Mouse (Mus musculus): ENCODE measurements around the gene Pygo1.
A peak's percentile ranks its signal among the peaks of the same experiment; 100 is the strongest.

Gene Pygo1

DNA sequence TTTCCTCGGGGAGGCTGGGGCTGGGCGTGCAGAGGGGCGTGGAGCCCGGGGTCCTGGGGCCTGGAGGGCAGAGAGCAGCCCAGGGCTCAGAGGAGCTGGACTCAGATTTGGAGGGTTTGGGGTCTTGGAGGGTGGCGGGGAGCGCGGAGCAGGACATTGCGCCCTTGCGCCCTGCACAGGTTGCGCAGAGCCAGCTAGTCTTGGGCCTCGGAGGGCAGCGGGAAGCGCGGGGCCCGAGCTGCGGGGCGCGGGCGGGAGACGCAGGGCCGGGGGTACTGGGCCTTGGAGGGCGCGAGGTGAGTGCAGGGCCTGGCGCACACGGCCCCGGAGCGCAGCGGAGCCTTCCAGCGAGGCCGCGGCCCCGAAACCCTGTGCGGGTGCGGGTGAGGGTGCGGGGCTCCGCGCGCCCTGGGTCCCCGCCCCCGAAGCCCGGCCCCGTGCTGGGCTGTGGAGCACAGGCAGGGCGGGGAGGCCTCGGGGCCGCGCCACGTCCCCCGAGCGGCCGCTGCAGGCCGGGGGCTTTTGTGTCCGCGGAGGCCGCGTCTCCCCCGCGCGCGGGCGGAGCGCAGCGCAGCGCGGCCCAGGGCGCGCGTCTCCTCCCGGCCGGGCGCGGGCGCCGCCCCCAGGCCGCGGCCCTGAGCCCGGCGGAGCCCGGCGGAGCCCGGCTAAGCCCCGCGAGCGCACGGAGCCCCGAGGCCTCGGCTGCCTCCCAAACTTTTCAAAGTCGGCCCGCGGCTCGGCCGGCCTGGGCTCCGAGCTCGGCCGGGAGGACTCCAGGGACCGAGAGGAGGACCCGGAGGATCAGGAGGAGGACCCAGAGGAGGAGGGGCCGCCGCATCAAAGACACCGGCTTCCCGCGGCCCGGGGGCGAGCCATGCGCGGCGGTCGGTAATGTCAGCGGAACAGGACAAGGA, at the start of gene Pygo1:
Gene Pygo1, plus strand, starts transcription at position 625 of the 914 bp plus-strand sequence.
- peak; percentile 35 to 36 for DNase-seq

GRCm38 (mm10) chr9:72875878-72876277, 49.6 kb upstream of the Pygo1 start:
- no peak for DNase-seq

DNA sequence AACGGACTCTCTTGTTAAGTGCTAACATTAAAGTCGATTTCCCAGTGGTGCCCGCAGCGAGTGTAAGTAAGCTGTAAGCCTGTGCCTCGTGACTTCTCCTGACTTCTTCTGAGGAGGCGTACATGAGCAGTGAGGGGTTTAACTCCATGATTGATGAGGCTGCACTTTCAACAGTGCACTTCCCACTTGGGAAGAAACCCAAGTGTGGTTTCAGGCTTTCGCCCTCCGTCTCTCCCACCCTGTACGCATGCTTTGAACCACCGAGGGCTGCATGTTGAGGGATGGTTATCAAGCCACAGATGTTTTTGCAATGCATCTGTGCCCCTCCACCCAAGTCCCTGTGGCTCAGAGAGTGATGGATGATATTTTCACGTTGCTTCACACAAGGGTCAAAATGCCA, 47.5 kb upstream of the Pygo1 start:
- no peak for DNase-seq

- no peak for DNase-seq
These were observed 46.8 kb upstream of the Pygo1 start for GRCm38 (mm10) chr9:72878656-72879055.

DNA sequence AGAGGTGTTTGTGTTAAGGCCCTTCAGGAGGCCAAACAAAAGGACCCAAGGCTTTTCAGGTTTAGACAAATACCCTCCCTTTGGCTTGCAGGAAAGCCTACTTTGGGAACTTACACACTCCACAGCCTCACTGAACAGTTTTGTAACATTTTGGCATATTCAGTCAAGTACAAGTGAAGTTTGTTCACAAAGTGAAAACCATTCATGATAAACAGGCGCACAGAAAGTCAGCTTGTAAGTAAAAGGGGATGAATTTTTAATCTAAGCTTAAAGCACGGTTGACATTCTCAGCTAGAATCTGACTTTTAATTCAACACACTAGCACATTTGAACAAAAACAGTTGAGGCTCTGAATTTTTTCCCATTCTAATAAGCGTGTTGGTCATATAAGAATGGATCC, 45.8 kb upstream of the Pygo1 start:
- no peak for DNase-seq

DNA sequence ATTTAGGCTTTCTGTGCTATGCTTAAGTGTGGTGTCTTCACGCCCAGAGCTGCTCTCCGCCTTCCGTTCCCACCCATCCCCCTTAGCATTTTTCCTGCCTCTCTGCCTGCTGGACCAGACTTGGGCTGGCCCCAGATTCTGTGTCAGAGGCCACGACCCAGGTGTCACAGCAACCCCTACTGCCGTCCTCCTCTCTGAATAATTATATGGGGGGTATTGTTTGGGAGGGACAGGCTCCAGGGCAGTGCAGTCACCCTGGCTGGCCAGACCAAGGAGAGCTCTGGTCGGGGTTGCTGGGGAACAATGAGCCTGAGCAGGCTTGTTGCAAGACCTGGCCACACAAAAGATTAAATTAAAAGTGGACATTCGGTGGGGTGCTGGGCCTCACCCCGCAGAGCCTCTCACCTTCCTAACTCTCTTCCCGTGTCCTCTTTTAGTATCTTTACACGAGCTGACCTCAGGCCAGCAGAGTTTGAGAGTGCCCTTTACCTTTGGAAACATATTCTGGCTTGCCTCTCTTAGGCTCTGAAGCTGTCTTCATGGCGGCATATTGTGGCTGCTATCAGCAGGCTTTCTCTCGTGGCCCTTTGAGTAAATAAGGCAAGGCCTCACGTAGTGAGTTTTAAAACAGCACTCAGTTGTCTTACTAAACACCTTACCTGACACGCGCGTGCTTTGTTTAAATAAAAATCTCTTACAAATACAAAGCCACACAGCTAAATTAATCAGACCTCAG, 45.1 kb upstream of the Pygo1 start:
- no peak for DNase-seq

- peak in 1 of 2 experiments; percentile 13 for DNase-seq
These were observed 44.2 kb upstream of the Pygo1 start for GRCm38 (mm10) chr9:72881026-72881768.

GRCm38 (mm10) chr9:72883940-72884339, 41.5 kb upstream of the Pygo1 start:
- peak; percentile 20 to 39 for DNase-seq

DNA sequence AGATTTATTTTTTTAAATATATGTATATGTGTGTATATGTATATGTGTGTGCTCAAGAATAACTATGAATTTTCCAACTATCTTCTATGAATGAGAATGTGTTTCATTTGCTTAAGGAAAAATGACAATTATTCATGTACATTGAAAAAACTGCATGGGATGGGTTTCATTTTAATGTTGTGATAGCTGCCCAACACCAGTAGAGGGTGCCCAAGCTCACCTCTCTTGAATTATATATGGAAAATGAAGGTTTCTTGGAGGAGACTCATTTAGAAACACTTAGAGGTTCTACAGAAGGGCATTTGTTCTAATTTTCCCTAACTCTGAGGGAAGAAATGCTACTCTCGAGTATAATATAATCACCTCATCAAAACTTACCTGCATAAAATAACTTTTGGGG, 35.7 kb upstream of the Pygo1 start:
- peak in 1 of 2 experiments; percentile 18 for DNase-seq

- DNase-seq = no peak
These were observed 34.9 kb upstream of the Pygo1 start for GRCm38 (mm10) chr9:72890499-72891085.

DNA sequence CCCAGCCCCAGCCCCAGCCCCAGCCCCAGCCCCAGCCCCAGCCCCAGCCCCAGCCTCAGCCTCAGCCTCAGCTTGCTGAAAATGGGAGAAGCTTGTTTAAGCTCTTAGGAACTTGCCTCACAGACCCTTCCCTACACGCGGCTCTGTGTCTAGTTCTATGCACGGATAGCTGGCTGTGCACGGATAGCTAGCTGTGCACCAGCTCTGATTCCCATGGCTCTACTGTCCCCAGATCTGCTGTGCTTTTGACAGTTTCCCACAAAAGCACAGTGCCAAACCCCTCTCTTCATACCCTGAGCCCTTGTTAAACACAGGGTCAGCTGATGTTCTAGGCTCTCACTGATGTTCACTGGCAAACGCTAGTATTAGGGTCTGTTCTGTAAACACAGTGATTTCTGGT, 32.7 kb upstream of the Pygo1 start:
- no peak for DNase-seq

- DNase-seq = no peak
These were observed 30.6 kb upstream of the Pygo1 start for GRCm38 (mm10) chr9:72894796-72895352.

DNA sequence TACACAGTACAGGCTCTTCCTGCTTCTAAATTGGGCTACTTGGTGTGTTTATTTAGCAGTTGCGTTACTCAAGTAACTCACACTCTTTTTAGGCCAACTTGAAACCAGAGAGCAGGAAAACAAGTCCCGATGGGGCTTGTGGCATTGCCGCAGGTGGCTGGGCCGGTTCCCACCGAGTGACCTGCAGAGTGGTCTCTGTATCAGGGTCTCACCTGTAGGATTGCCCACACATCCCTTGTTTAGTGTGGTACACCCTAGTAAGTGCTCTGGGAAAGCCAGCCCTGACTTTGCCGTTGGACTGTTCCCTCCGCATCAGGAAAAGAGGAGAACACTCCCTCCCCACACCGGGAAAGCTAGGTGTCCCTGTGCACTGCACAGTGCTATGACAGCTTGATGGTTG, 23.4 kb upstream of the Pygo1 start:
- no peak for DNase-seq

- no peak for DNase-seq
These were observed 22.8 kb upstream of the Pygo1 start for GRCm38 (mm10) chr9:72902611-72903010.

GRCm38 (mm10) chr9:72906693-72907103, 18.7 kb upstream of the Pygo1 start:
- DNase-seq = no peak

GRCm38 (mm10) chr9:72911381-72911780, 14.1 kb upstream of the Pygo1 start:
- no peak for DNase-seq

DNA sequence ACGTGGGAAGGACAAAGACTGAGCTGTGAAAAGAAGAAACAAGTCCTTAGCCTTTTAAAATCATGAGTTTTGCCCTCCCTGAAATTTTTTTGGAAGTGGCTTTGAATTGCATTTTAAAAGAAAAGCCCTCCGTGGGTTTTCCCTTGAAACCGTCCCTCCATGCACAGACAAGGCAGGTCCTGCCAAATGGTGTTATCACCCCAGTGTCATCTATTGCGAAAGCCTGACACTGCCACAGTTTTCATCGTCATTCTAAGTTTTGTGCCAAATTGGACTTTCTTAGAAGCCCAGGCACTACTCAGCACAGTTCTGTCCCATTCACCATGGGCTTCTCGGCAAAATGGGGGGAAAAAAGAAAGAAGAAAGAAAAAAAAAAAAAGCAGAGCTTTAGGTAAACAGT, 11.9 kb upstream of the Pygo1 start:
- no peak for DNase-seq

- no peak for DNase-seq
These were observed 9.7 kb upstream of the Pygo1 start for GRCm38 (mm10) chr9:72915728-72916127.

- no peak for DNase-seq
These were observed 2.4 kb upstream of the Pygo1 start for GRCm38 (mm10) chr9:72923068-72923467.

DNA sequence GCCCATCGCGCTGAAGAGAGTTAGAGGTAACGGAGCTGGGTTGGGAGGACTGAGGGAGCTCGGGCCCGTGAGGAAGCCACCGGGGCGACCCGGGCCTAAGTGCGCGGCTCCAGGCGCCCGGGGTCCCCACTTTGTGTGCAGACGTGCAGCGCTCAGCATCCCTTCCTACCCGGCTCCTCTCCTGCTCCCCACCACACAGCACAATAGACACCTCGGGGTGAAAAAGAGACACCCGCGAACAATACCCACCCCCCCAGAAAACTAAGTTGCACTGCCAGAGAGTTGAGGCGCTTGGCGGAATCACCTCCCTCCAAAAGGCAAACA, 452 bp downstream of the Pygo1 start:
- no peak for DNase-seq

DNA sequence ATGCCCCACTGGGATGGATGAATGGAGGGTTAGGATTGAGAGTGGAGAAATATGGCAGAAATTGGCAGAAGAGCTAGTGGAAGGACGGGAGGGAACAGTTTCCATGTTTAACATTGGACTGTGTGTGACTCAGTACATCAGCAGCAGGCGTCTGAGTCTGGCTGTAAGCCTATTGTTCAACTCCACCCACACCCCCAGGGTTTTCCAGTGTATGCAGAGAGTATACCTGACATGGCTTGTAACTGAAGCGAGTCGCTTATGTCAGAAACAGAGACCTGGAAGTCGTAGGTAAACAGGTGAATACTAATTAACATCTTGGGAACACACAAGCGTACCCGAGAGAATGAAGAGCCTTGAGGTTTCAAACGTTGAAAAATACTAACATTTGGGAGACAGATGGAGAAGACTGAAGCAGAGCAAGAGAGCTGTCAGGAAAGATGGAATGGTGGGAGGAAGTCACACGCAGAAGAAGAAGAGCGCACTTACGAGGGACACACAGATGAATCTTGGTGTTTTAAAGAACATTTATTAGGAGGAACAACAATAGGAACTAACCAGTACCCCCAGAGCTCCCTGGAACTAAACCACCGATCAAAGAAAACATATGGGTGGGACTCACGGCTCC, 5.8 kb downstream of the Pygo1 start:
- no peak for DNase-seq

- no peak for DNase-seq
These were observed 9.9 kb downstream of the Pygo1 start for GRCm38 (mm10) chr9:72935309-72935708.

All from cerebellum, postnatal 36 days (tissue).